Mouse (Mus musculus) forebrain, embryonic 16.5 days (tissue): ENCODE data around the gene Evx2. TPM values are rescaled to one million over a fixed set of nuclear protein-coding genes. Genes with fewer than 3 reads are reported as not detected.

Experiments used
- ATAC-seq: fragments of 200-750 bp; cut with Nextera tagmentation; 2 replicates; pipeline ENCODE4 v1.8.0; 2017; ENCODE audit warnings: mild to moderate bottlenecking, moderate library complexity
- H3K27ac ChIP-seq: fragments of 300-500 bp; sonication (generic); 2 replicates; pipeline ENCODE4 v1.5.1; 2014; ENCODE audit warnings: low read length, control low read depth
- H3K27me3 ChIP-seq: fragments of 300-500 bp; sonication (generic); replicated peaks from 2 replicates; pipeline ENCODE4 v1.6.1; 2014; ENCODE audit warnings: low read length; ENCODE audit not compliant: control insufficient read depth, insufficient read depth
- H3K36me3 ChIP-seq: fragments of 300-500 bp; sonication (generic); 2 replicates; pipeline ENCODE4 v1.6.1; 2014; ENCODE audit not compliant: control insufficient read depth, insufficient read depth
- H3K4me1 ChIP-seq: fragments of 300-500 bp; sonication (generic); replicated peaks from 2 replicates; pipeline ENCODE4 v1.6.1; 2014; ENCODE audit warnings: low read length; ENCODE audit not compliant: control insufficient read depth, insufficient read depth
- H3K4me2 ChIP-seq: fragments of 300-500 bp; sonication (generic); 2 replicates; pipeline ENCODE4 v1.6.1; 2014; ENCODE audit warnings: mild to moderate bottlenecking, low read length, control low read depth
- H3K4me3 ChIP-seq: fragments of 300-500 bp; sonication (generic); replicated peaks from 2 replicates; pipeline ENCODE4 v1.5.1; 2014; ENCODE audit warnings: mild to moderate bottlenecking, low read length, control low read depth
- H3K9ac ChIP-seq: fragments of 300-500 bp; sonication (generic); replicated peaks from 2 replicates; pipeline ENCODE4 v1.6.1; 2014; ENCODE audit warnings: low read depth, low read length, control low read depth
- H3K9me3 ChIP-seq: fragments of 300-500 bp; sonication (generic); 2 replicates; pipeline ENCODE4 v1.6.1; 2016; ENCODE audit warnings: low read length; ENCODE audit not compliant: control insufficient read depth
- WGBS: fragments of 180-500 bp; shearing (Covaris S2); extraction: QIAGEN DNeasy Blood & Tissue Kit; methylation state at CpG from one replicate; pipeline ENCODE4 v1.1.7; 2014; 5-methylcytosine and 5-hydroxymethylcytosine counted together
- polyA plus RNA-seq: library from polyadenylated mRNA; unstranded; fragments of >200 nt; fragmentation: Nextera tagmentation; extraction: Ambion mirVana; gene quantifications from 2 replicates; pipeline ENCODE4 v1.2.1, GENCODE M21; 2015

Evx2 gene
- polyA plus RNA-seq, 1 experiment from 2014 or later: not detected

DNA sequence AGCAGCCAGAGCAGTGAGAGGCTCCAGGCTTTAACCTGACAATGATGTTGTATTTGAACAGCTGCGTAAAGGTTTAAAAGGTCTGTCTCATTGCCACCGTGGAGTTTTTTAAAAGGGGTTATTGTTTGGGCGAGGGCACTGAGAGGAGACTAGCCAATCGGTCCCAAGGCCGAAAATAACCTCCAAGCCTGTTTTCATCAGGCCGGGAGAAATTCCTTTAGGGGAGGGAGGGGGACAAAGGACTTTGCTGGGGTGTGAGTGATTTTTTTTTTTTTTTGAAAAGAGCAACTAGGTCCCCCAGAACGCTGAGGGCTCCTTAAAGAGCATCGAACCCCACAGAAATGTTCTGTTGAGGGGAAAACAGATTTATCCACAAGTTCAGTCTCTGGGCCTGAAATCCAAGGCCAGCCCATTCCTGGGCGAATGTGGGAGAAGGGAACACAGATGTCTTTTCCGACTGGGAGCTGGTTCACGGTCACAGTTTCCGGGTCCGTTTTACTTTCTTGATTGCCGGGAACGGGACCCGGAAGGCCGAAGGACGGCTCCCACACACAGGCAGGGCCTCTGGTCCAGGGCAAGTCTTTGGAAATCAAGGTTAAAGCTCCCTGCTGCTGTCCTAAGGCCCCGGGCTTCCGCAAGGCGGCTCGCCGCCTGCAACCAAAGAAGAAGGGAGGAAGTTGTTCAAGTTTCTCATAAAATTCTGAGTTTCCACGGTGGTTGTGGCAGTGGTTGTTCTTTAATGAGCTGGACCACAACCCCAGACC is 30.4 kb upstream of the Evx2 start:
- Histone ChIP-seq H3K4me1 (0 out of 2 replicates have a peak, but pooled peaks cover 2% of the 10 kb centered on the region), H3K9me3 (no peaks in the 10 kb centered on the region), H3K27me3 (peaks cover 80% of the 10 kb centered on the region), H3K4me2 (no peak overlapping the region), H3K4me3 (no peak overlapping the region), H3K9ac (no peak overlapping the region), H3K27ac (no peak overlapping the region), H3K36me3 (no peaks in the 10 kb centered on the region)
- no peak for ATAC-seq
- WGBS: under 1% methylated on average over 24 of the region's 24 CpGs

DNA sequence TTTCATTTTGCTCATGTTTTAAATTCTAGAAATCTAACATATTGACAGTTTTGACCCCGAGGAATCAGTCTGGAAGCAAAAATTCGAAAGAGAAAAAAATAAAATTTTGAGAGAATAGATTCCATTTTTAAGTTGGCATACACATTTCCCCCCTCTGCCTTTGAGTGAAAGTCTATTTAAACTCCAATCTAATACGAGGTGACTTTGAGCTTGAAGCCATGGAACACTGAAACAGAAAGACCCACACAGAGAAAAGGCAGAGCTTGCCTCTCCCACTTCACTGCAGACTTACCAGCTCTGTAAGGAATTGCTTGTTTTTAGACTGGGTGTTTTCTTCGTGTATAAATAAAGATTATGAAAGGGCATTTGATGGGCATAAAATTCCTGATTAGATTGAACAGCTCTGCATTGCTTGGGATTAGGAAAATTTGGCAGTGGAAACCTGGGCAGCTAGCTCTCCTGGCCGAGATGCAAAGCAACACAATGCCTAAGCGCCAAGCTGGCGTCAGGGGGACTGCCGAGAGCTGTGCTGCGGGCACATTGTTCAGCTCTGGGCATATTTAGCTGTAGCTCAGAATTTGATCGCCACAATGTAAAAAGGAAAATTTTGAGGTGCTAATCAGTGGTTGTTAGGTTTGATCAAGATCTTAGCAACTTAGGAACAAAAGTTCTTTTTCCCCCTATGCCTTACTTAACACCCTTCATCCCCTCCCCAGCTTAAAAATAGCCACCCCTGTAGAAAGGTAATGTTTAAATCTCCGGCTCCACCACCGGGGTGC is 29.6 kb upstream of the Evx2 start:
- no peaks in the 10 kb centered on the region for H3K9me3 ChIP-seq
- H3K4me1 ChIP-seq: 0 out of 2 replicates have a peak, but pooled peaks cover 2% of the 10 kb centered on the region
- no peaks in the 10 kb centered on the region for H3K36me3 ChIP-seq
- H3K9ac ChIP-seq: no peak overlapping the region
- H3K27ac ChIP-seq: no peak overlapping the region
- ATAC-seq: no peak
- no peak overlapping the region for H3K4me3 ChIP-seq
- 2% methylated on average over 12 of the region's 12 CpGs for WGBS
- H3K27me3 ChIP-seq: peaks cover 79% of the 10 kb centered on the region
- no peak overlapping the region for H3K4me2 ChIP-seq

DNA sequence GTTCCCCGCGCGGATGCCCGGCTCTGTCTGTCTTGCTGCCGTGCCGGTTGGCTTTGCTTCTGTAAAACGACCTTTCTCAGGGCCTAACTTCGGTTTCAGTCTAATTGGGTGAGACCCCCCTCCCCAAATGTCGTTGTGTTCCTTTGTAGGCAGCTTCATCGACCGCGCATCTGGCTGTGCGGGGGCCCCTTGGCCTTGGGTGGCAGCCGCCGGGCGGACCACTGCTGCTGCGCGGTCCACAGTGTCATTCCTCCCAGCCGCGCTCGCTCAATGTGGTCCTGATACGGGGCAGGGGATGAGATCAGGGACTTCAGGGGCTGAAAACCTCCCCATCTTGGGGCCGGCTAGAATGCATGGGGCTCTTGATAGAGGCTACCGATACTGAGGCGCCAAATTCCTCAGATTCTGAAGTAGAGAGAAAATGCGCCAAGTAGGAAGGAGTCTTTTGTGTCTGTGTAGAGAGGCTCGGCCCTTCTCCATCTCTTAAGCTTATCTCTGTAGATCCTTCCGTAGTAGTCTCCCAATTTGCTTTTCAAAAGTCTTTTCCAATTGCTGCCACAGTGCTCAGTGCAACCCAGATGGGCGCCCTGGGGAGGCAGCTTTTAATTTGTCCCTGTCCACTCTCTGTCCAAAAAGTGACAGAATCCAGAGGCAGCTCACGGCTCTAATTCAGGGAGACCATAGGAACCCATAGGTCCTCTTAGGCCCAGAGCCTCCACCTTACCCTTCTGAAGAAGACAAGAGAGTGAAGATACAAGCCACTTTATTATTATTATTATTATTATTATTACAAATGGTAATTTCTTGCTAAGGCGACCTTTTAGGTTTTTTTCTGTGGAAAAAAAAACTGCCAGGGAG is 28.6 kb upstream of the Evx2 start:
- Histone ChIP-seq H3K4me1 (peaks cover 3% of the 10 kb centered on the region), H3K27me3 (peaks cover 78% of the 10 kb centered on the region), H3K4me3 (no peak overlapping the region), H3K36me3 (no peaks in the 10 kb centered on the region), H3K4me2 (no peak overlapping the region), H3K27ac (no peak overlapping the region), H3K9ac (no peak overlapping the region), H3K9me3 (no peaks in the 10 kb centered on the region)
- under 1% methylated on average over 31 of the region's 31 CpGs for WGBS
- no peak for ATAC-seq

- H3K4me2 ChIP-seq: no peak overlapping the region
- no peaks in the 10 kb centered on the region for H3K36me3 ChIP-seq
- peaks cover 11% of the 10 kb centered on the region for H3K4me1 ChIP-seq
- H3K9ac ChIP-seq: no peak overlapping the region
- H3K9me3 ChIP-seq: no peaks in the 10 kb centered on the region
- H3K27me3 ChIP-seq: peaks cover 78% of the 10 kb centered on the region
- H3K4me3 ChIP-seq: no peak overlapping the region
- WGBS: 2% methylated on average over 27 of the region's 27 CpGs
- no peak overlapping the region for H3K27ac ChIP-seq
- ATAC-seq: no peak
Measured at GRCm38 (mm10) chr2:74686988-74687697, 27.8 kb upstream of the Evx2 start.

- Histone ChIP-seq H3K36me3 (no peaks in the 10 kb centered on the region), H3K27ac (no peak overlapping the region), H3K4me1 (peaks cover 15% of the 10 kb centered on the region), H3K27me3 (peaks cover 78% of the 10 kb centered on the region), H3K4me3 (no peak overlapping the region), H3K4me2 (no peak overlapping the region), H3K9me3 (no peaks in the 10 kb centered on the region), H3K9ac (no peak overlapping the region)
- WGBS: 7% methylated on average over 17 of the region's 17 CpGs
- ATAC-seq: no peak
Measured at GRCm38 (mm10) chr2:74686301-74686987, 27.1 kb upstream of the Evx2 start.

GRCm38 (mm10) chr2:74685059-74685603 is 25.8 kb upstream of the Evx2 start:
- Histone ChIP-seq H3K9me3 (no peaks in the 10 kb centered on the region), H3K27me3 (peaks cover 86% of the 10 kb centered on the region), H3K9ac (no peak overlapping the region), H3K27ac (no peak overlapping the region), H3K4me2 (no peak overlapping the region), H3K4me3 (no peak overlapping the region), H3K36me3 (no peaks in the 10 kb centered on the region), H3K4me1 (peaks cover 15% of the 10 kb centered on the region)
- 7% methylated on average over 4 of the region's 4 CpGs for WGBS
- ATAC-seq: no peak

- ATAC-seq: no peak
- H3K4me1 ChIP-seq: peaks cover 19% of the 10 kb centered on the region
Measured at GRCm38 (mm10) chr2:74684106-74684505, 24.7 kb upstream of the Evx2 start.

DNA sequence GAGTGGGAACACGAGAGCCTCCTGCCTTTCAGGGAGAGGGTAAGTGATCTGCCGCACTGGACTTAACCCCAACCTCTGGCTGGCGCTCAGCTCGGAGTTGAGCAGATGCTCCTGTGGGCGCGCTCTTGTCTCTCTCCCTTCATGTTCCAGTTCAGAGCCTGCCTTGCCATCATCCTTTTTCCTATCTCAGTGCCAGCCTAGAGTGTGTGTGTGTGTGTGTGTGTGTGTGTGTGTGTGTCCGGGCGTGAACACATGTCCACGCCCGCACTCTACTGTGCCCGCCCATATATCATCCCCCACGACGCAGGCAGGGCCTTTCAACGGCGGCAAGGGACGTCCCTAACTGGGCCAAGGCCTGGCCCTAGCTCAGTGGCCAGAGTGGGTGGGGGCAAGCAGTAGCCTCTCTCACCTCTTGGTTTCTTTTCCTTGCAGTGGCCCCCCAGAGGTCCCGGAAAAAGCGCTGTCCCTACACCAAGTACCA is 24.2 kb upstream of the Evx2 start:
- Histone ChIP-seq H3K27ac (no peak overlapping the region), H3K4me2 (no peak overlapping the region), H3K4me1 (peaks cover 19% of the 10 kb centered on the region), H3K9me3 (no peaks in the 10 kb centered on the region), H3K36me3 (no peaks in the 10 kb centered on the region), H3K4me3 (no peak overlapping the region), H3K27me3 (peaks cover 90% of the 10 kb centered on the region), H3K9ac (no peak overlapping the region)
- WGBS: under 1% methylated on average over 18 of the region's 18 CpGs
- no peak for ATAC-seq

More at GRCm38 (mm10) chr2:74684106-74684505, 24.7 kb upstream of the Evx2 start:
- Histone ChIP-seq H3K36me3 (no peaks in the 10 kb centered on the region), H3K9ac (no peak overlapping the region), H3K4me3 (no peak overlapping the region), H3K27ac (no peak overlapping the region), H3K4me2 (no peak overlapping the region), H3K27me3 (peaks cover 88% of the 10 kb centered on the region), H3K9me3 (no peaks in the 10 kb centered on the region)
- WGBS: 3% methylated on average over 12 of the region's 12 CpGs
